In genomic region chr16:35625286-35626020, GRCm38 (mm10) we compare ENCODE assay signal across 12 mouse cellular contexts.
DNase-seq lines count a peak whose midpoint lies in the region; ATAC-seq and TF ChIP-seq lines count a peak whose summit lies in the region.
"Had no signal": no experiment of that assay in that cellular context is flagged by ENCODE, and none has a peak within 500 bp of the region (broad histone marks: within the 10 kb centered on the region; RNA-seq: fewer than 3 reads in every experiment).

No protein-coding gene starts in this region.

- H3K9ac ChIP-seq in hindbrain, embryonic 14.5 days, result no peak overlapping the region
- no peak overlapping the region for H3K9ac ChIP-seq in neural tube, embryonic 15.5 days (replicated peaks)
- H3K9ac ChIP-seq in kidney, embryonic 15.5 days, result no peak overlapping the region
- H3K9ac ChIP-seq: heart, embryonic 15.5 days had no signal

- peak; percentile 59 for DNase-seq in ovary, postnatal 36 days (ENCODE audit: low spot score)
- no peak for DNase-seq in ovary, postnatal 10 days (ENCODE audit: low spot score)
- peak; percentile 79 to 82 for DNase-seq in cerebellum, adult 2 months
- DNase-seq in hindbrain, embryonic 14.5 days (ENCODE audit: low spot score), result peak; percentile 72
- DNase-seq in heart, postnatal 14 days, result no peak
- DNase-seq: kidney, adult 2 months; thymus, postnatal 25 days had no signal

- H3K27me3 ChIP-seq in cerebellum, adult 2 months (ENCODE audit: control insufficient read depth, insufficient read depth, low read length), result no peaks in the 10 kb centered on the region
- no peaks in the 10 kb centered on the region for H3K27me3 ChIP-seq in hindbrain, embryonic 14.5 days (ENCODE audit: control insufficient read depth, insufficient read depth, low read length)
- H3K27me3 ChIP-seq in neural tube, embryonic 15.5 days (replicated peaks), result no peaks in the 10 kb centered on the region
- 0 out of 2 replicates have a peak, but pooled peaks cover 6% of the 10 kb centered on the region for H3K27me3 ChIP-seq in kidney, embryonic 15.5 days

- no peaks in the 10 kb centered on the region; the same call in 1 of the 2 replicates for H3K36me3 ChIP-seq in hindbrain, embryonic 14.5 days (replicated peaks; ENCODE audit: control insufficient read depth, insufficient read depth)
- no peaks in the 10 kb centered on the region for H3K36me3 ChIP-seq in neural tube, embryonic 15.5 days
- H3K36me3 ChIP-seq in kidney, embryonic 15.5 days, result no peaks in the 10 kb centered on the region
- H3K36me3 ChIP-seq: heart, embryonic 15.5 days had no signal

- no peak overlapping the region for H3K4me3 ChIP-seq in cerebellum, adult 2 months (replicated peaks; ENCODE audit: insufficient read depth, low read depth, low read length)
- H3K4me3 ChIP-seq in hindbrain, embryonic 14.5 days (replicated peaks; ENCODE audit: low read length), result no peak overlapping the region
- H3K4me3 ChIP-seq in neural tube, embryonic 15.5 days (replicated peaks), result no peak overlapping the region
- no peak overlapping the region for H3K4me3 ChIP-seq in kidney, embryonic 15.5 days (replicated peaks)
- H3K4me3 ChIP-seq: heart, embryonic 15.5 days; myocyte had no signal

- no peak for TF ChIP-seq CTCF in cerebellum, adult 2 months (IDR thresholded peaks at IDR 0.05; ENCODE audit: borderline replicate concordance, insufficient read depth, low read depth, low read length)

- ATAC-seq in hindbrain, embryonic 14.5 days (ENCODE audit: low FRiP score), result peak; percentile 63; the same call in 1 of the 2 replicates
- ATAC-seq in neural tube, embryonic 15.5 days (ENCODE audit: low FRiP score), result peak; percentile 66; the same call in 1 of the 2 replicates
- ATAC-seq in kidney, embryonic 15.5 days (replicated peaks; ENCODE audit: low FRiP score), result no peak
- ATAC-seq: activated CD4-positive, CD25-positive, alpha-beta regulatory T cell, adult 4 months had no signal

- H3K4me1 ChIP-seq in cerebellum, adult 2 months (ENCODE audit: control insufficient read depth, insufficient read depth, low read length), result peaks cover 6% of the 10 kb centered on the region
- peaks cover 26% of the 10 kb centered on the region for H3K4me1 ChIP-seq in hindbrain, embryonic 14.5 days (replicated peaks; ENCODE audit: control insufficient read depth, insufficient read depth, low read length)
- peaks cover 24% of the 10 kb centered on the region for H3K4me1 ChIP-seq in neural tube, embryonic 15.5 days
- peaks cover 15% of the 10 kb centered on the region for H3K4me1 ChIP-seq in kidney, embryonic 15.5 days

- no peak for TF ChIP-seq POLR2A in cerebellum, adult 2 months (IDR thresholded peaks at IDR 0.05; ENCODE audit: borderline replicate concordance, insufficient read depth, low read length)

- intact Hi-C loops in heart, postnatal 14 days (cut with DNase I), result loop anchor here (5.0 kb wide), 1 partner anchor 203 kb away; no protein-coding TSS in a partner anchor

- no peak overlapping the region for H3K27ac ChIP-seq in cerebellum, adult 2 months (ENCODE audit: insufficient read depth, low read length)
- peak overlapping the region; percentile 43 for H3K27ac ChIP-seq in hindbrain, embryonic 14.5 days
- peak overlapping the region; percentile 74 for H3K27ac ChIP-seq in neural tube, embryonic 15.5 days (replicated peaks)
- H3K27ac ChIP-seq in kidney, embryonic 15.5 days, result no peak overlapping the region
- H3K27ac ChIP-seq: heart, embryonic 15.5 days had no signal

- no peaks in the 10 kb centered on the region for H3K9me3 ChIP-seq in hindbrain, embryonic 14.5 days (ENCODE audit: control insufficient read depth, low read length)
- H3K9me3 ChIP-seq in neural tube, embryonic 15.5 days (replicated peaks), result no peaks in the 10 kb centered on the region
- H3K9me3 ChIP-seq in kidney, embryonic 15.5 days (replicated peaks), result no peaks in the 10 kb centered on the region
- H3K9me3 ChIP-seq: heart, embryonic 15.5 days had no signal

- H3K4me2 ChIP-seq in hindbrain, embryonic 14.5 days (replicated peaks), result no peak overlapping the region
- peak overlapping the region; percentile 16; the same call in 1 of the 2 replicates for H3K4me2 ChIP-seq in neural tube, embryonic 15.5 days
- H3K4me2 ChIP-seq in kidney, embryonic 15.5 days, result no peak overlapping the region
- H3K4me2 ChIP-seq: heart, embryonic 15.5 days had no signal

- 17% methylated on average over 16 of the region's 16 CpGs for WGBS in cerebellum, adult 2 months
- 49% methylated on average over 16 of the region's 16 CpGs for WGBS in hindbrain, embryonic 14.5 days
- WGBS in neural tube, embryonic 15.5 days, result 51% methylated on average over 16 of the region's 16 CpGs
- 61% methylated on average over 16 of the region's 16 CpGs for WGBS in kidney, embryonic 15.5 days

Comparison
In these comparisons a context has a peak if more than half of its experiments do, and no peak if none do; other contexts are left out.
1. DNase-seq: peak in ovary, postnatal 36 days (single experiment), cerebellum, adult 2 months (2 of 2) and hindbrain, embryonic 14.5 days (single experiment); none in ovary, postnatal 10 days (single experiment) and heart, postnatal 14 days (0 of 2).
2. H3K27ac ChIP-seq: peak in hindbrain, embryonic 14.5 days (single experiment) and neural tube, embryonic 15.5 days (single experiment); none in cerebellum, adult 2 months (single experiment) and kidney, embryonic 15.5 days (single experiment).